Mouse (Mus musculus) embryonic fibroblast, embryonic 13.5 days (primary cell): ENCODE results near the gene Ddr2.

ENCODE experiments used
- CTCF ChIP-seq: IDR thresholded peaks from 2 replicates; pipeline ENCODE4 v1.5.1; 2011; ENCODE audit warnings: mild to moderate bottlenecking, control low read depth, low read length, moderate library complexity, borderline replicate concordance; ENCODE audit not compliant: insufficient read depth
- POLR2A ChIP-seq: IDR thresholded peaks from 2 replicates; pipeline ENCODE4 v1.6.1; 2011; ENCODE audit warnings: low read depth, mild to moderate bottlenecking, control low read depth, low read length, moderate library complexity

DNA sequence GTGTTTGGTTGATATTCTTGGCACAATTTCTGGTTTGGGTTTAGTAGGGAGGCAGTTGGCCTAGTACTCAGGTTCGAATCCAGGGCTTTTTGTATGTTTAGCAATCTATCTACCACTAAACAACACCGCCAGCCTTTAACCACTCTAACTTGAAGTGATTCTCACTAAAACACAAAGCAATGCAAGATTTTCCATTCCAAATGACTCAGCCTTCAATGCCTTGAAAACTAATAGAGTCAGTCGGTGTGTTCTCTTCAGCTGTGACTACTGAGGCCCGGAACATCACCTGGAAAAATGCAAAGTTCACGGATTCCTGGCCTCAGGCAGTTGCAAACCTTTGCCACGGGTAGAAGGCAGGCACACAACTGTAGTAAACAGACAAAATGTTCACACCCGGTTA is 178.9 kb downstream of the Ddr2 start:
- TF ChIP-seq CTCF (no peak), POLR2A (no peak)
